Mouse (Mus musculus) kidney, adult 11 months (tissue): ENCODE results near the gene Antxr1.

Source experiments
- DNase-seq: peaks from one replicate; pipeline ENCODE4 v3.0.0; 2022

Gene Antxr1

DNA sequence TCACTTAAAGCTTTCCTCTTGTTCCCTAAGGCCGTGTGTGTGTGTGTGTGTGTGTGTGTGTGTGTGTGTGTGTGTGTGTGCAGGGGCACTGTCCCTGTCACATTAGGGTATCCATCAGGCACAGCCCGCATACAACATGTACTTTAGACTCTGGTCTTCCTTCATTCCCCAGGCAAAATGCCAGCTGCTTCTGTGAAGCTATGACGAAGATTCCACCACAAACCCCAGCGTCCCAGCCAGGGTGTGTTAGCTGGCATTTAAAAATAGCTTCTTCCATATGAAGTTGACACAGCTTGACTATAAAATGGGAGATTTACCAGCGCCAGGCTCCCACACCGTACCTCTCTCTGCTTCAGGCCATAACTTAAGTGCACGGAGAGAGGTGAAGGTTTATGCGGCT is 152.5 kb downstream of the Antxr1 start:
- peak; percentile 55 for DNase-seq

DNA sequence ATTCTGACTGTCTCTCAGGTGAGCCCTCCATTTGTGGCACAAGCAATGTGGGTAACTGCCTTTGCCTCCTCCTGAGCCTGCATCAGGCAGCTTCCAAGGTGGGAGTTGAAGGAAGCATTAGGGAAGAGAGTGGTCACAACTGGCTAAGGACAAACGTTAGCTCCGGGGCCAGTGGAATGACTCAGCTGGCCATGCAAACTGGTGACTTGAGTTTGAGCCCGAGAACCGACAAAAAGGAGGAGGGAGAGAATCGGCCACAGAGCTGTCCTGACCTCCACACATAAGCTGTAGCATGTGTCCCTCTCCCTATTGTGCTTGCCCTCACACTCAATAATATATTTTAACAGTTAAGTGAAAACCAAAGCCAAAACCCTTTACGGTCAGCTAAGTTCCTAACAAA is 152.9 kb downstream of the Antxr1 start:
- no peak for DNase-seq

DNA sequence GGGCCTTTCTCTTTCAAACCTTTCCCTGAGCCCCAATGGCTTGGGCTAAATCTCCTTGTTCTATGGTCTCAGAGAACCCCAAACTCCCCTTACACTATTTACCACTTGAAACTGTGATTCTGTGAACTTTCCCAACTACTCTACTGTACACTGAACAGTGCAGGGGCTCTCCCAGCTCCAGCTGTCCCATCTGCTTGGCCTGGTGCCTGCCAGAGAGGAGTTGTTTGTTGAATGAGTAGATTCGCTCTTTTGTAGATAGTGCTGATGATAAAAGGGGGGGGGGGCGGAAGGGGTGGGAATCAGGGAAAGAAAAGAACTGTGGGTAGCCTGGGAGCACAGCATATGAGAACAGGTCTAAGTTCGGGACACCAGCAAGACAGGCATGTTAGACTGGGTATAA is 164.2 kb downstream of the Antxr1 start:
- DNase-seq = no peak

DNA sequence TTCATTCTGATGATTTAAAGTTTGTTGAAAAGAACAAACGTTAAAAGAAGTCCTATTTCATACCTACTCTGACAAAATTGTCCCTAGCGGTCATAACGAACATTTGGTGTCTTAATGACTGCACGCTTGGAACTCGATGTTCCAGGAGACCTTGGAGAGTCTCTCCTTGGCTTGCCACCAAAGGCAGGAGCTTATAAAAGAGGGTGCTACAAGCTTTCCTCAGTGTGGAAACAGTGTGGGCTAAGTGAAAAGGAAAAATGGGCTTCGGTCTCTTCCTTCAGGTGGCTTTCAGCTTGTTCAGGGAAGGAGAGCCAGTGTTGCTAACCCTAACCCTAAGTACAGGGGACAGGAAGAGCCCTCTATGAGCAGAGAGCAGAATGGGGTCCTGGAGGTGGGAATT is 164.7 kb downstream of the Antxr1 start:
- DNase-seq = no peak

DNA sequence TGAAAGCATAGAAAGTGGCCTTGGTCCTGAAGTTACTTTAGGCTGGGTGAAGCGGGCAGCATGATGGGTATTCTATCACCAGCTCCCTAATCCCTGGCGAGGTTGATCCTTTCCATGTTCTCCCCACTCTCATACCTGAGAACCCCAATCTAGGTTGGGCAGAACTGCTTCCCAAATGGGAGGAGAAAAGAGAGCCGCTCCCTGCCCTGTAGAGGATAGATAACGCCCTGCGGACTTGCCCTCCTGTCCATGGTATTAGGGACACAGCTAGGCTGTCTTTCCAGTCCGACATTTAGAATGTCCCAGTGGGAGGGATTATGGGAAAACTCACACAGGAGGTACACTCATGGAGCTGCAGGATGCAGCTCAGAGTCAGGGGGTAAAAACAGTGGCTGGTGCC is 165.3 kb downstream of the Antxr1 start:
- no peak for DNase-seq

DNA sequence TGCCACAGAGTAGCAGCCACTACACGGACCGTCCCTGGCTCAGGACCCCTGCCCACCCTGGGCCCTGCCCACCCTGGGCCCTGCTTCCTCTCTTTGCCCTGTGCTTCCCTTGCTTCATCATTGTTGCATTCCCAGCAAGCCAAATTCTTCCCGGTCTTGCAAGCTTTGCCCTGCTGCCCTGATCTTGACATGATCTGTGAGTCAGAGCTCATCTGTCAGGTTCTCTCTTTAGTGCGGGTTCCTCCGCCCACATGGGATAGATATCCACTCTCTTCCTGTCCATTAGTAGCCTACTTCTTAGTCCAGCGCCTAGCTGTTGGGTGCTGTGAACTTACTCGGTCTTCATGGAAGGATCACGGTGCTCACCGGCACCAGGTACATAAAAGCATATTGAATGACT is 167.6 kb downstream of the Antxr1 start:
- DNase-seq = no peak

DNA sequence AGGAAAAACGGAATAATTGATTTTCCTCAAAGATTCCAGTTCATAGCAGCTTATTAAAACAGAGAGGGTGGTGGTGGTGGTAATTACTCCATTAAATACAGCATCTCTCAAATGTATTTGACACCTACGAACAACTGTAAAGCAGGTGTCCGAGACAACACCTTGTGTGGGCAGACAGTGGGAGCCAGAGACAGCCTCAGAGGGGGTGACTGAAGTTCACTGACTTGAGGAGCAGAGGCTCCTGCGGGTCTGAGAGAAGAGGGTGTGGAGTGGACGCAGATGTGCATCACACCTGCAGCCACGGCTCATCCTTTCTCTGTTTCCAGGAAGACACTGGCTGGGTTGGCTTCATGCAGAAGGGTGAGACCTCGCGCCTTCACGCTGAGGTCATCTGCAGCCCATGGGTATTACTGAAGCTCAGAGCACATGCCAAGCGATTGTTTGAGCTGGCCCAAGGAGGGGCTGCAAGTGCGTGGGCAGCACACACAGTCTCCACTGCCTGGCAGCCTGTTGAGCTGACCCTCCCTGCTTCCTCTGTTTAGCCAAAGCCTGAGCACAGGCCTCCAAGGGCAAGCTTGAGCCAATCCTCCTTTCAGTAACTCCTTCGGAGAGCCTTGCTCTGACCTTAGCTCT is 168.8 kb downstream of the Antxr1 start:
- DNase-seq = no peak

DNA sequence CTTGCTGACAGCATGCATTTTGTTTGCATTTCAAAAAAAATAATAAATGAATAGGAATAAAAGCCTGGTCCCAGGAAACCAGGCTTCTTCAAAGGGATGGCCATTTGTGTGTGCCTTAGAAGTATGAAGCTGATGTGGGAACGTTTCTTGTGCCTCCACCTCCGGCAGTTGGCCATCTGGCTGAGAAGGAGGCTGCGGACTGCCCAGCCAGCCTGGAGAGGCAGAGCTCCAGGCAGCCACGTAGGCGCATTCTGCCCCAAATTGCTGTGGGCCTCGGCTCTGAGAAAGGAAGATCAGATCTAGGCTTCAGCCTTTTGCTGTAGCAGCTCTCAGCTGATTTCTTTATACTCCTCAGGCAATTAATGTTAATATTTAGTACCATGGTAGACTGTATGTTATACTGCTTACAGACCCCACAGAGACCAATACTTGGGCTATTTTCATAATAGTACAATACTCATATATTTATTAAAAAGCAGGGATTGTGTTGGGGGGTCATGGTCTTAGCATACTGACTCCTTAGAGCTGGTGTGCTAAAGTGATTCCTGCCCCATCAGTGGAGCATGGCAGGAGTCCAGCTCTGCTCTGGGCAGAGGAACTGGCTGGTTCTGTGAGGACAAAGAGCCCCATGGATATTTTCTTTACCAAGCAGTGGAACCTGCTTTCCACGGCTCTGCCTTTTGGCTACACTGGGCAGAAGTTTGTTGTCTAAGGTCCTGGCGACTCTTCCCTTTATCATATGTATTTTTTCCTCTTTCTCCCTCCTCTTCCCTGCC is 169.9 kb downstream of the Antxr1 start:
- no peak for DNase-seq

DNA sequence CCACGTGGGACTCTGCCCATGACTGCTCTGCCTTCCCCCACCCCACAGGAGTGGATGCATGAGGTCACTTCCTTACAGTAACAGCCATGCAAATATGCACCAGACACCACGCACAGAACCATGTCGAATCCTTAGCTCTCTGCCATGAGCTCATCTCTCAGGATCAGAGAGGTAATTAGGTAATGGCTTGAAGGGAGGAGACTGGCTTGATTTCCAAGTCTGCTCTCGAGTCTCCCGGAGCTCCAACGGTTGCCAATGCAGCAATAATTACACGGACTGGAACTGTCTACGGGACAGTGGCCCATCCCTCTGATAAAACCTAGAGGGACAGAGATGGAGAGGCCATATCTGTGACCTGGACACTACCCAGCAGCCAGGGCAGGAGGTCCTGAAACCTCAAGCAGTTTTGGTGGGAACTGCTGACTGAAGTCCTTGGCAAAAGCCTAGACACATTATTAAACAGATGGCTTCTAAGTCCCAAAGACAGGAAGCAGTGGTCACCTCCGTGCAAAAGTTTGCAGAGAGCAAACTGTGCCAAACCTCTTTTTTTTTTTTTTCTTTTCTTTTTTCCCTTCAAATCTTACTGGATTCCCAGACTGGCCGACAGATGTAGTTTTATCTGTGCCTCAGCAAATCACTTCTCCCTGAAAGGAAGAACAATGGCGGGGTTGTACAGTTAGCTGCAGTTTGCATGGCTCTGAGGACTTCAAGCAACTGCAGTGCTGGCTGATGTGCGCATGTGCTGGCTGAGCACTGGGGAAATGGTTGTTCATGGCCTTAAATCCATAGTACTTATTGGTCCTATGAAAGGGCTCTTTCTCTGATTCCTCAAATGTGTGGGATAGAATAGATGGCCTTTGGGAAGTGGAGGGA is 174.0 kb downstream of the Antxr1 start:
- no peak for DNase-seq

DNA sequence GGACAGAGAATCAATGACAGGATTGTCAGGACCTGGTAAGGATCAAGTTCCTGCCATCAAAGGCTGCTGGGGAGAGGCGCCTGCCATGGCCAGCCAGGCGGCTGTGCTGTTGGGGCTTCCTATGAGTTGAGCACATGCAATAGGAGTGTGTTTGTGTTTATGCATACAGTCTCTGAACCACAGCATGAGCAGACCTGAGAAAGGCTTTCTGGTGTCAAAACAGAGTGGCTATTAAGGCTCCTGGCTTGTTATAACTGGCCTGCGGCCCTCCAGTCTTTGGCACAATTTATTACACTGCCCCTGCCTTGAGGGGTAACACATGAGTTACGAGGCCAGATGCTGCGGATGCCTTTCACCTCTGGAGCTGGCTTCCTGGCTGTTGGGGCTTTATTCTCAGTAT is 175.4 kb downstream of the Antxr1 start:
- DNase-seq = no peak

DNA sequence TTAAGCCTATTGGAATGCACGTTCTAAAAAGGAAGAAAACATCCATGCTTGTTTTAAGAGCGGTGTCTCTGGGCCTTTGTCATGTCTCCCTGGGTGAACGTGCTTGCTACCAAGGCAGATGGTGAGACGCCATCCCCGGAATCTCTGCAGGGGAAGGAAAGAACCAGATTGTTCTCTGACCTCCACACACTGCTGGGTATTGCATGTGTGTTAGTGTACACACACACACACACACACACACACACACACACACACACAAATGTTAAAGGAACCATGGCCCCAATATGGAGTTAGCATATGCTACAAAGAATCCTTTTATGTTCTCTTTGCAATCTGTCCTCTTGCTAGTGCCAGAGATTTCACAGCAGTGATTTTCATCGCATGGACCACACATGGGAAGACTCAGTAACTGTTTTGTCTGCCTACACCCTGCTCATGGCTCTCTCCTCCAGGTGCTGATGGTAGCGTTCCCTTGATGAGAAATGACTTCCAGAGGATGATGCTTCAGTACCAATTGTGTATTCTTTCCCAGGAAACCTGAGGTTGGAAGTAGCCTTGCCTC is 177.5 kb downstream of the Antxr1 start:
- no peak for DNase-seq

DNA sequence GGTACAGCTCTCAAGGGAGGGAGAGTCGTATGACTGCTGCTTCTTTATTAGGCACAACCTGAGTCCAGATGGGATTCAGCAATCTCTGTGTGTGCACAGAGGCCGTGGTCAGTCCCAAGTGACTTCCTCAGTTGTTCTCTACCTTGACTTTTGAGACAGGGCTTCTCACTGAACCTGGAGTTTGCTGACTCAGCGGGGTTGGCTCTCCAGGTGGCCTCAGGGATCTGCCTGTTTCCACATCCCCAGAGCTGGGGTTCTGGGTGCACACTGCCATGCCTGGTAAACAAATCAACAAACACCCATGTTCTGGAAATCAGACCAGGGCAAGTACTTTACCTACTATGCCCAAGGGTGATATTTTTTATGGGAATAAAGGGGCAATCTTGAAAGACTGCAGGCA is 181.8 kb downstream of the Antxr1 start:
- DNase-seq = no peak

DNA sequence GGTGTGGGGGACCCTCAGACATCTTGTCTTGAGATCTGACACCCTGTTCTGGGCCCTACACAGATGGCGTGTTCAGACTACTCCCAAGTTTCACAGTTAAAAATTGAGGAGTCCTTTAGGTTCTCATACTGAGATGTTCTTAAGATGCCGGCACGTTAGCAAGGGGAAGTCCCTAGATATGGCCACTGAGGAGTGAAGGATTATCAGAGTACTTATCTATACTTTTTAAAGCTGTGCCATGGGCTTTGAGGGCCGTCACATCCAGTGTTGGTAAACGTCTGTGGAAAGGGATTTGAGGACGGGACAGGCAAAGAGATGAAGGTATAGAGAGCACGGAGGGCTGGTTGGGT is 182.4 kb downstream of the Antxr1 start:
- no peak for DNase-seq

DNA sequence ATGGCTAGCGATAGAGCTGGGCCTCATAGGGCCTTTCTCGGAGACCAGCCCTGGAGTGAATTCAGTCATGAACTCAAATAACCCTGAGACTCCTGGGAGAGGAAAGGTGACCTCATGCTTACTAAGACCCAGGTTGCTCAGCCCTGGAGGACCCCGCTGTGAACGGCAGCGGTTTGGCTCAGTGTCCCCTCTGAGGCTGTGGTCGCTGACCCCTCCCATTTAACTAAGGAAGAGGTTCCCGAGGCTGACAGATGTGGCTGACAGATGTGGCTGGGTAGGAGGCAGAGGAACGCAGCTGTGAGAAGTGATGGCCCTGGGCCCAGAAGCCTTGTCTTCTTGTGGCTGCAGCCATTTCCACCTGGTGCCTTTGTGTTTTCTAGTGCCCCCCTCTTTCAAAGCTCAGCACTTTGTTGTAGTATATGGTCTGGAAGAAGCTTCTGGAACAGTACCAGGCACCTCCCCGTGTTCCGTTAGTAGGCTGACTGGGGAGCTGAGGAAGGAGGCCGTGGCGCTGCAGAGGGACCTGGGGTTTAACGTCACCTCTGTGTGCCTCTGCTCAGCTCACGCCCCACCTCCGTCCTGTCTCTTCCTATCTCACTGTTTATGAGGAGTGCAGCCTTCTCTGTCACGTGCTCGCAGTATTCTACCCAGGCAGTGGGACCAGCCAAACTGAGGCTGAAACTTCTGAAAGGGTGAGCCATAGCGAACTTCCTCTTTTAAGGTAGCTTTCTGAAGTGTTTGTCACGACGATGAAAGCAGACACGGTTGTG is 183.0 kb downstream of the Antxr1 start:
- DNase-seq = no peak

DNA sequence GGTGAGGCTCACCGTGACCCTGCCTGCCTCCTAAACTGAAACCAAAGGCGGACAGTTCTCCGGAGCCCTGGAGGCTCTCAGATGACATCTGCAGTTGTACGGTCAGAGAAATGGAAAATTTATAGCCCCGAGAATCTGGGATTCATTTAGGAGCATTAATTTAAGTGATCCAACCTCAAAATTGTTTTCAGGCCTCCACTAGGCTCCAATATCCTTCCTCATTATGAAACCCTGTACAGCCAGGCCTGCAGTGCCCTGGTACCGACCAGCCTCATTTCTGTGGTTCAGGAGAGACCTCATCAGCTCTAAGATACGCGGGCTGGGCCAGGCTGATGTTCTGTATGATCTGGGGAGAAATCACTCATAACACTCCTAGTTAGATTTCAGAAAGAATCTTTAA is 184.2 kb downstream of the Antxr1 start:
- DNase-seq = no peak

DNA sequence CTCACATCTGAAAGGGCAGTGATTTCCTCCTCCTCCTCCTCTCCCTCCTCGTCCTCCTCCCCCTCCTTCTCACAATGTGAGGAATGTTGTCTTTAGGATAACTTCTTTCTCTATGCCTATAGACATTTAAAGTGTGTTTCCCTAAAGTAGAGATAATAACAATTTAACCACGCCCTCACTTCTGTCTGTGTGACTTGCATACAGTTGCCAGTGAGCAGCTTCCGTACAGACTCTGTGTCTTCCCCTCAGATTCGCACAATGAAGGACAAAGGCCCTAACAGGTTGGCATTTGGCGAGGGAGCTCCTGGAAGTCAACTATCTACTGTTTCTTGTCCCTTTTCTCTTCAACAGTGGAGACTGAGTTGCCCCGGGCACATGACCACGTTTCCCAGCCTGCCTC is 185.2 kb downstream of the Antxr1 start:
- DNase-seq = no peak

DNA sequence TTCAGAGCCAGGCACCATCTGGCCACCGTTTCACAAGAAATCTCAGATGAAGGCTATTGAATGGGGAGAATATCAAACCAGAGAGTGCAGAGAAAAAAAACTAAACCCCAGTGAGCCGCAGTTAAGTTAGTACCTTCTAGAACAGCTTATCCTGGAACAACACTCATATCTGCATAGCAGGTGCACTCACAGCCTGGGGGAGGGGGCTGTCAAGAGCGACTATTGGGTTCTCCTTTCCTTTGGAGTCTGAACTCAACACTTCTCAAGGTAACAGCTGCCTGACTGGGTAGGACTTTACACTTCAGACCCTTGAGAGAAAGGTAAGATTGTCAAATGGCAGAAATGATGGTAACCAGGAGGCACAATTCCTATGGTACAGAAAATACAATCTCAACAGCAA is 187.7 kb downstream of the Antxr1 start:
- no peak for DNase-seq

DNA sequence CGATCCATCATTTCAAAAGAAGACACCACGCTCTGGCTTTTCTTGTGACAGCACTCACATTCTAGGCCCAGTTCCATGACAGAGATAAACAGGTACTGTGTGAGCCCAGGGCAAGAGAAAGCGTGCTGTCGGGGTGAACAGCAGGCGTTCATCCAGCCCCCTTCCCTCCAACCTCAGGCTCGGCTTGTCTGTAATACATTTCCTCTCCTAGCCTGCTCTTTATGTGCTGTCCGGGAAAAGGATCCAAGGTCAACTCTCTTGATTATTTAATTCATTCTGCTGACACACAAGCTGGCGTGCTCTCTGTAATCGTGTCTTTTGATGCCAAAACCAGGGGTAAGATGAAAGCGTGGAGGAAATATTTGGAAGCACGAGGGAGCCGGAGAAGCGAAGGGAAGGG is 192.0 kb downstream of the Antxr1 start:
- DNase-seq = no peak

DNA sequence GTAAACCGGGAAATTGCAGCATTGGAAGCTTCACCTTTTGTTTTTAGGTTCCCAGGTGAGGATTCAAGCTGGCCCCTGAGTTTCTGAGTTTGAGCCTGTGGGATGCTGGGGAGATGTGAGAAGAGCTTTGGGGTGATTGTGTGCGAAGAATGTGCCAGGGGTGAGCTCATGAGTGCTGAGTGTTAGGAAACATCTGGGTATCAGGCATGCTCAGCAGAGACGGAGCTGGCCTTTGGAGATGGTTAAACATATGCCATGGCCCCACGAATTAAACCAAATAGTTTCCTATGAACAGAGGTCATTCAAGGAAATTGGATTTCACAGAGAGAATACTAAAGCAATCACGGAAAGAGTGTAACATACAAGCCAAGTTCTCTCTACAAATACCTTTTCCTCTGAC is 193.4 kb downstream of the Antxr1 start:
- no peak for DNase-seq

DNA sequence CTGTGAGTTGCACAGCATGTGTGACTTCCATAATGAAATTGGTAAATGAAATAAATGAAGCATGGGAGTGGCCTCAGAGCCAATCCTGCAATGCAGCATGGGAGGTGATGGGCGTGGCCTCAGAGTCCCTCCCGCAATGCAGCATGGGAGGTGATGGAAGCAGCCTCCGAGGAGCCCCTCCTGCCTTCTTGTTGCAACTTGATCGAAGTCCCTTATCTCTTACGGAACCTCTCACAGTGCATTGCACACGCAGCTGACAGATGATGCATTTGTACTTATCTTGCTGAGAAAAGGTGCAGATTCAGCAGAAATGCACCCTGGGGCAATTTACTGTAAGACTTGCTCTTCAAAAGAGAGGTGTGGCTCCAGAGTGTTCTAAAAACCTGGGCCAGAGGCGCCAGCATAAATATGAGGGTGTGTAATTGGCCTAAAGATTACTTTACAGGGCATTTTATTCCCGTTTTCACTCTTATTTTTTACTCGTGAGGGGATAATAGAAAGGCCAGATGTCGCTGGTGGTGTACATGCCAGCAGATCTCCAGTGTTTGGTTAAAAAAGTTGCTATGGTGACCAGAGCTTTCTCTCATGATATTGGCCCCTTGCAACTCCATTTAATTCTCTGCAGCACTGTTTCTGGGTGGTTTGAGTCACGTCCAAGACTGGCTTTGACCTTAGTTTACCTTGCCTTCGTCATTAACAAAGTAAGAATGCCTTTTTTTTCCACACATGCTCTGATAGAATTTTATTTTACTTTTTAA is 195.6 kb downstream of the Antxr1 start:
- DNase-seq = no peak

DNA sequence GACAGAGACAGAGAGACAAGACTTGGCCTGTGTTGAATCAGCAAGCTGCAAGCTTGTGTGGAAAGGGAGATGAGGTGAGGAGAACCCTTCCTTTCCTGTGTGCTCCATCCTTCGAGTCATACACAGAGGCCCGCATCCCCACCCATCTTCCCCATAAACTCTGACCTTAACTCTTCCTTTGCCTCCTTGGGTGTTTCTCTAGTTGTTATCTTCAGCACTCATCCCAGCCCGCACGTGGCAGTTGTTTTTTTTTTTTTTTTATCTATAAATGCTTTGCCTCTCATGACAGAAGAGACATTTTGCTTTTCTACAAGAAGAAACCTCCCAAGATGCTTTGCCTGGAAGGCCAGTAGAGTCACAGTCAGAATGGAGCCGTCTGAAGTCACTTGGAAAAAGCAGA is 197.1 kb downstream of the Antxr1 start:
- no peak for DNase-seq

DNA sequence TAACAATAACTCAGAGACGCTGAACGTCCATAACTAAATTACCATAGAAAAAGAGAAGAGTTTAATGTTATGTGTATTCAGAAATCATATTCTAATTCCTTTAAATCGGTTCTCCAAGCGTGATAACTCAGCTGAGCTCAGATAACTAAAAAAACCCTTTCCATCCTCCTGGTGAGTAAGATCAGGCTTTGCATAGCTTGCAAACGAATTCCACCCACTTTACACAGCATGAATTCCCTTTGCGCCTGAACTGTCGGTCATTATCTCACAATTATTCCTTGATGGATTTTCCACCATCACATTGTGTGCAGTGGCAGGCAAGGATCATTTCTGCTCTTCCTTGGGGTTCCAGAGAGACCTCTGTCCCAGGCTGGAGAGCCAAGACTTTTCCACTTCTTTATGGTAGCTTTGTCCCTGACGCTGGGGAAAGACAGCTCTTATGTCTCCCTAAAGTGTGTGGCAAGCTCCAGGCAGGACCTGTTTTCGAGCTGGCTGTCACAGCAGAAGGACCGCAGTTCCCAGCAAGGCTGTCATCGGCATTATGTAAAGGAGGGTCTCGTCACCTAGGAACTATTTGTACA is 201.6 kb downstream of the Antxr1 start:
- no peak for DNase-seq
